Mouse (Mus musculus): ENCODE data around the gene Mxd1. TPM values are rescaled to one million over a fixed set of nuclear protein-coding genes. Genes with fewer than 3 reads are reported as not detected.

Gene Mxd1
- 14.1 and 14.4 TPM in 2 replicates for polyA plus RNA-seq (2016; fragmentation: Nextera tagmentation; extraction: Ambion mirVana)

DNA sequence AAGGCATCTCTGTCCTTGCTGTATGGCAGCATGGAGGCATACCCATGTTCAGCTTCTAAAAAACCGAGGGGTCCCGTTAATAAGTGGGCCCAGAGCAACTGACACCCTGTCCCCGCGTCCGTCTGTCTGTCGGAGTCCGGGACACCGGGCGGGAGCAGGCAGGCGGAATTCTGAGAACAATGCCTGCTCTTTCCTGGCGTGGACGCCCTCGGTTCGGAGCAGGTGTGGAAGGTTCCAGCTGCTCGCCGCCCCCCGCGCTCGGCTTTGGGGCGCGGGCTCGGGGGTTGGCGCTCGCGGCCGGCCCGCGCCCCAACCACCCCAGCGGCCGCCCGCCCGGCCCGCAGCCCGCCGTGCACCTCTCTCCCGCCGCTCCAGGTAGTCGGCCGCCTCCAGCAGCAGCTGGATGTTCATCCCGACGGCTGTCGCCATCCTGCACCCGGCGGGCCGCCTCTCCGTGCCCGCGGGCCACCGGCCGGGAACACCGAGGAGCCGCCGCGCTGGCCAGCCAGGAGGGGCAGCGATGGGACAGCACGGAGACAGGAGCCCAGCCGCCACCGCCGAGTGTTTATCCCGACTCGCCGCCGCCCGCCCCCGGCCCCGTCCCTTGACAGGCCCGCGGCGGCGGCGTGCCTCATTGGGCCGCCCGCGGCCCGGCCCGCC lies at the start of gene Mxd1:
Gene Mxd1, minus strand, starts transcription at position 582 of the 660 bp plus-strand sequence.
- no peaks in the 10 kb centered on the region; the same call in 1 of the 2 replicates for H3K9me3 ChIP-seq (replicated peaks)
- under 1% methylated on average over 73 of the region's 76 CpGs for WGBS
- peak within 1 kb of the TSS; percentile 87 for H3K4me3 ChIP-seq
- H3K9ac ChIP-seq: peak within 1 kb of the TSS; percentile 95
- no peaks in the 10 kb centered on the region for H3K27me3 ChIP-seq (replicated peaks)
- ATAC-seq (ENCODE audit: insufficient number of reproducible peaks, low FRiP score): peak; percentile 18
- peak within 1 kb of the TSS; percentile 98 for H3K4me2 ChIP-seq
- peak within 1 kb of the TSS; percentile 72; the same call in 1 of the 2 replicates for H3K27ac ChIP-seq (ENCODE audit: poor library complexity, severe bottlenecking)
- peaks cover 46% of the 10 kb centered on the region for H3K36me3 ChIP-seq
- peaks cover 14% of the 10 kb centered on the region for H3K4me1 ChIP-seq (replicated peaks)

GRCm38 (mm10) chr6:86708072-86708774 lies 39.3 kb upstream of the Mxd1 start:
- no peaks in the 10 kb centered on the region for H3K9me3 ChIP-seq (replicated peaks)
- H3K36me3 ChIP-seq: peaks cover 48% of the 10 kb centered on the region
- H3K4me2 ChIP-seq: no peak overlapping the region
- no peak overlapping the region for H3K4me3 ChIP-seq
- H3K27me3 ChIP-seq (replicated peaks): no peaks in the 10 kb centered on the region
- H3K27ac ChIP-seq (ENCODE audit: poor library complexity, severe bottlenecking): no peak overlapping the region
- WGBS: 78% methylated on average over 4 of the region's 4 CpGs
- no peaks in the 10 kb centered on the region for H3K4me1 ChIP-seq (replicated peaks)
- ATAC-seq (ENCODE audit: insufficient number of reproducible peaks, low FRiP score): no peak
- H3K9ac ChIP-seq: no peak overlapping the region

GRCm38 (mm10) chr6:86702577-86702976 lies 33.6 kb upstream of the Mxd1 start:
- H3K36me3 ChIP-seq: peaks cover 72% of the 10 kb centered on the region
- H3K4me3 ChIP-seq: no peak overlapping the region
- ATAC-seq (ENCODE audit: insufficient number of reproducible peaks, low FRiP score): no peak
- no peaks in the 10 kb centered on the region for H3K9me3 ChIP-seq (replicated peaks)
- no peaks in the 10 kb centered on the region for H3K4me1 ChIP-seq (replicated peaks)
- no peak overlapping the region for H3K27ac ChIP-seq (ENCODE audit: poor library complexity, severe bottlenecking)
- H3K27me3 ChIP-seq (replicated peaks): no peaks in the 10 kb centered on the region
- 86% methylated on average over 9 of the region's 9 CpGs for WGBS
- H3K9ac ChIP-seq: no peak overlapping the region
- no peak overlapping the region for H3K4me2 ChIP-seq

GRCm38 (mm10) chr6:86697903-86698302 lies 28.9 kb upstream of the Mxd1 start:
- H3K27ac ChIP-seq (ENCODE audit: poor library complexity, severe bottlenecking): no peak overlapping the region
- H3K4me1 ChIP-seq (replicated peaks): no peaks in the 10 kb centered on the region
- H3K36me3 ChIP-seq: peaks cover 75% of the 10 kb centered on the region
- no peak overlapping the region for H3K4me2 ChIP-seq
- H3K9ac ChIP-seq: no peak overlapping the region
- no peak for ATAC-seq (ENCODE audit: insufficient number of reproducible peaks, low FRiP score)
- H3K9me3 ChIP-seq (replicated peaks): no peaks in the 10 kb centered on the region
- H3K4me3 ChIP-seq: no peak overlapping the region
- 82% methylated on average over 6 of the region's 6 CpGs for WGBS
- no peaks in the 10 kb centered on the region for H3K27me3 ChIP-seq (replicated peaks)

DNA sequence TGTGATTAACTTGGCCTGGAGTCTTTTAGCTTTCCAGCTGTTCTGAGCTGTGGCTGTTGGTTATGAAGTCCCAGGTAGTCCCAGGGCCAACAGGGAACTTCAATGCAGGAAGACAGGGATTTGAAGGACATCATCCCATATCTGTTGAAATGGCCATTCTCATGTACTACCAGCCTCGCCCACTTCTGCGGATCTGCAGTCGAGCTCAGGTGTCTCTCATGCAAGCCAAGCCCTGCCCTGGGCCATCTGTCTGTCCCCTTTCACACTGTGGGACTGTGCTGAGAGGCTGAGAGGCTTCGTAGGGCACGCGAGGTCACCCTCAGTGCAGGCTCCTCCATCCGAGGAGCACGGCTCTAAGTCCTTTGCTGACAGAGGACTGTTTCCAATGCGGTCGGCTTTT lies 27.3 kb upstream of the Mxd1 start:
- Histone ChIP-seq H3K27ac (ENCODE audit: poor library complexity, severe bottlenecking) (no peak overlapping the region), H3K4me2 (no peak overlapping the region), H3K36me3 (peaks cover 66% of the 10 kb centered on the region), H3K9me3 (replicated peaks) (no peaks in the 10 kb centered on the region), H3K27me3 (replicated peaks) (no peaks in the 10 kb centered on the region), H3K4me3 (no peak overlapping the region), H3K9ac (peak overlapping the region; percentile 30; the same call in 1 of the 2 replicates), H3K4me1 (replicated peaks) (no peaks in the 10 kb centered on the region)
- no peak for ATAC-seq (ENCODE audit: insufficient number of reproducible peaks, low FRiP score)
- 75% methylated on average over 10 of the region's 10 CpGs for WGBS

DNA sequence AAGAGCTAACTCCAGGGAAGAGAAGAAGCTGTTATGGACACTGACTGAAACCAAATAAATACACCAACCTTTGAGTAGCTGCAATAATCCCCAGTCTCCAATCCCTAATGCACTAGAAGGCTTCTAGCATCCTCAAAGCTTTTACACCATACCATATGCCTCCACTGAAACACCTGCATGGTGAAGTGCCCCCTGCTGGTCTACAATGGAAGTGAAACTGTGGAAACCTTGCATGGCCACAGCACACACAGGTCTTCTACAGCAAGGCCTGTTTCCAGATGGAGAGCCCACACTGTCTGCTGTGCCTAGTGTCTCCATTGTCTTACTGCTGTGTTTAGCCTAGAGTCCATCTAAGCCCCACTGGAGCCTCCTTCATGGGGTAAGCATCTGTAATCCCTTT lies 25.5 kb upstream of the Mxd1 start:
- Histone ChIP-seq H3K36me3 (peaks cover 64% of the 10 kb centered on the region), H3K4me3 (no peak overlapping the region), H3K9ac (no peak overlapping the region), H3K27me3 (replicated peaks) (no peaks in the 10 kb centered on the region), H3K9me3 (replicated peaks) (no peaks in the 10 kb centered on the region), H3K27ac (ENCODE audit: poor library complexity, severe bottlenecking) (no peak overlapping the region), H3K4me1 (replicated peaks) (no peaks in the 10 kb centered on the region), H3K4me2 (no peak overlapping the region)
- ATAC-seq (ENCODE audit: insufficient number of reproducible peaks, low FRiP score): no peak

- no peak for ATAC-seq (ENCODE audit: insufficient number of reproducible peaks, low FRiP score)
Observed at GRCm38 (mm10) chr6:86689671-86690070, 20.7 kb upstream of the Mxd1 start.

GRCm38 (mm10) chr6:86686971-86687370 lies 18.0 kb upstream of the Mxd1 start:
- WGBS: 65% methylated on average over 1 of the region's 1 CpGs

More at GRCm38 (mm10) chr6:86689671-86690070, 20.7 kb upstream of the Mxd1 start:
- peaks cover 29% of the 10 kb centered on the region for H3K36me3 ChIP-seq
- no peak overlapping the region for H3K4me3 ChIP-seq
- no peaks in the 10 kb centered on the region for H3K27me3 ChIP-seq (replicated peaks)
- no peaks in the 10 kb centered on the region for H3K9me3 ChIP-seq (replicated peaks)
- H3K4me1 ChIP-seq (replicated peaks): no peaks in the 10 kb centered on the region; the same call in 1 of the 2 replicates
- no peak overlapping the region for H3K27ac ChIP-seq (ENCODE audit: poor library complexity, severe bottlenecking)
- H3K9ac ChIP-seq: no peak overlapping the region
- 89% methylated on average over 3 of the region's 3 CpGs for WGBS
- no peak overlapping the region for H3K4me2 ChIP-seq

GRCm38 (mm10) chr6:86684655-86685011 lies 15.7 kb upstream of the Mxd1 start:
- peak overlapping the region; percentile 88 for H3K4me3 ChIP-seq
- H3K36me3 ChIP-seq: peaks cover 33% of the 10 kb centered on the region
- H3K9ac ChIP-seq: peak overlapping the region; percentile 89
- H3K27ac ChIP-seq (ENCODE audit: poor library complexity, severe bottlenecking): no peak overlapping the region
- peak overlapping the region; percentile 75 for H3K4me2 ChIP-seq
- no peaks in the 10 kb centered on the region for H3K27me3 ChIP-seq (replicated peaks)
- 0 out of 2 replicates have a peak, but pooled peaks have one; percentile 18 for ATAC-seq (ENCODE audit: insufficient number of reproducible peaks, low FRiP score)
- WGBS: 34% methylated on average over 12 of the region's 12 CpGs
- H3K9me3 ChIP-seq (replicated peaks): no peaks in the 10 kb centered on the region
- H3K4me1 ChIP-seq (replicated peaks): peaks cover 9% of the 10 kb centered on the region

More at GRCm38 (mm10) chr6:86686971-86687370, 18.0 kb upstream of the Mxd1 start:
- H3K4me2 ChIP-seq: no peak overlapping the region
- no peaks in the 10 kb centered on the region for H3K27me3 ChIP-seq (replicated peaks)
- peaks cover 33% of the 10 kb centered on the region for H3K36me3 ChIP-seq
- no peak overlapping the region for H3K9ac ChIP-seq
- H3K9me3 ChIP-seq (replicated peaks): no peaks in the 10 kb centered on the region
- no peak overlapping the region for H3K27ac ChIP-seq (ENCODE audit: poor library complexity, severe bottlenecking)
- peaks cover 9% of the 10 kb centered on the region for H3K4me1 ChIP-seq (replicated peaks)
- H3K4me3 ChIP-seq: no peak overlapping the region
- no peak for ATAC-seq (ENCODE audit: insufficient number of reproducible peaks, low FRiP score)

DNA sequence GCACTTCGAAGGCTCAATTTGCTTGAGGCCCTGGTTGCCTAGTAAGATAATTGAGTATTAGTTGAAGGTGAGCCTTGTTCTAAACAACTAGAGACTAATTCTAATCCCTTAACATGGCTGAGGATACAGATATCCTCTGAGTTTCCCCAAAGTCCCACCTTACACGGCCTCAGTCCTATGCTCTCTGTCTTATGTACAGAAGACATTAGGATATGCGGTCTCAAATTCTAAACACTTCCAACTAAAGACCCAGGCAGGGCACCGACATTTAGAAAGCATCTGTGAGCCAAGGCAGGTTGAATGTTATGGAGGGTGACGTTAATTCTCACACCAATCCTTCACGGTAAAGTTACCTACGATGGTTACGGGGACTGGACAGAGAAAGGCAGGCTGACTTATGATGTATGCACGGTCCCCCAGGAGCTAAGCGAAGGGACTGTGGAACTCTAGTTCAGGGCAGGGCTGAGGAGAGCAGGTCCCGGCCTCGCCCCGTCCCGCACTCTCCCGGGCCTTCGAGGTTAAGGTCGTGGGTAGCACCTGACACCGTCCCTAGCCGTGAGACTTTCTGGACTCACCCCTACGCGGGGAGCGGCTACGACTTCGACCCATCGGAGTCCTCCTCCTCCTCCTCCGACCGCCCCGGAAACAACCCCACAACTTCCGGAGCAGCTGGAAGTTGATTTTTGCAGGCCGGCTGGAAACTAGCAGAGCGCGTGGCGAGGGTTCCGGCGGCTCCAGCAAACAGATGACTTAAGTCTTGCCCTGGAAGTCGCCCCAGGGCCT lies 15.1 kb upstream of the Mxd1 start, which contains the start of gene Snrnp27:
Gene Snrnp27, minus strand, starts transcription at position 651 of the 783 bp plus-strand sequence.
- peaks cover 36% of the 10 kb centered on the region for H3K36me3 ChIP-seq
- peak within 1 kb of the TSS; percentile 89 for H3K9ac ChIP-seq
- ATAC-seq (ENCODE audit: insufficient number of reproducible peaks, low FRiP score): peak; percentile 90
- peak within 1 kb of the TSS; percentile 88 for H3K4me3 ChIP-seq
- H3K9me3 ChIP-seq (replicated peaks): no peaks in the 10 kb centered on the region
- no peaks in the 10 kb centered on the region for H3K27me3 ChIP-seq (replicated peaks)
- 3% methylated on average over 36 of the region's 36 CpGs for whole genome bisulfite sequencing
- peak within 1 kb of the TSS; percentile 75 for H3K4me2 ChIP-seq
- peaks cover 9% of the 10 kb centered on the region for H3K4me1 ChIP-seq (replicated peaks)
- peak within 1 kb of the TSS; percentile 50; the same call in 1 of the 2 replicates for H3K27ac ChIP-seq (ENCODE audit: poor library complexity, severe bottlenecking)

GRCm38 (mm10) chr6:86681289-86681688 lies 12.3 kb upstream of the Mxd1 start:
- 86% methylated on average over 3 of the region's 3 CpGs for WGBS
- Histone ChIP-seq H3K4me2 (no peak overlapping the region), H3K27ac (ENCODE audit: poor library complexity, severe bottlenecking) (no peak overlapping the region), H3K4me3 (no peak overlapping the region), H3K9ac (no peak overlapping the region), H3K9me3 (replicated peaks) (no peaks in the 10 kb centered on the region), H3K4me1 (replicated peaks) (peaks cover 9% of the 10 kb centered on the region), H3K36me3 (peaks cover 63% of the 10 kb centered on the region), H3K27me3 (replicated peaks) (no peaks in the 10 kb centered on the region)
- no peak for ATAC-seq (ENCODE audit: insufficient number of reproducible peaks, low FRiP score)
